Mouse (Mus musculus) liver, embryonic 11.5 days (tissue): ENCODE measurements around the gene Ugp2. TPM values are rescaled to one million over a fixed set of nuclear protein-coding genes. Genes with fewer than 3 reads are reported as not detected.

Experiments used
- ATAC-seq: fragments of 200-750 bp; cut with Nextera tagmentation; replicated peaks from 2 replicates; pipeline ENCODE4 v1.8.0; 2017; ENCODE audit warnings: moderate number of reproducible peaks, mild to moderate bottlenecking, moderate TSS enrichment, moderate library complexity; ENCODE audit not compliant: low FRiP score
- DNase-seq: peaks from one replicate; pipeline ENCODE4 v3.0.0-alpha.2; 2017; ENCODE audit warnings: low spot score
- H3K27ac ChIP-seq: fragments of 300-500 bp; sonication (generic); 2 replicates; pipeline ENCODE4 v1.5.1; 2014; ENCODE audit warnings: mild to moderate bottlenecking, low read depth, low read length, control low read depth
- H3K27me3 ChIP-seq: fragments of 300-500 bp; sonication (generic); replicated peaks from 2 replicates; pipeline ENCODE4 v1.6.1; 2014; ENCODE audit warnings: low read length, mixed read lengths; ENCODE audit not compliant: control insufficient read depth, insufficient read depth
- H3K36me3 ChIP-seq: fragments of 300-500 bp; sonication (generic); 2 replicates; pipeline ENCODE4 v1.6.1; 2014; ENCODE audit warnings: mild to moderate bottlenecking, low read length, moderate library complexity, mixed read lengths; ENCODE audit not compliant: control insufficient read depth, insufficient read depth
- H3K4me1 ChIP-seq: fragments of 300-500 bp; sonication (generic); replicated peaks from 2 replicates; pipeline ENCODE4 v1.6.1; 2014; ENCODE audit warnings: low read length, mixed read lengths; ENCODE audit not compliant: control insufficient read depth, insufficient read depth
- H3K4me2 ChIP-seq: fragments of 300-500 bp; sonication (generic); 2 replicates; pipeline ENCODE4 v1.6.1; 2014; ENCODE audit warnings: mild to moderate bottlenecking, control low read depth, moderate library complexity
- H3K4me3 ChIP-seq: fragments of 300-500 bp; sonication (generic); 2 replicates; pipeline ENCODE4 v1.5.1; 2014; ENCODE audit warnings: low read depth, low read length, control low read depth
- H3K9ac ChIP-seq: fragments of 300-500 bp; sonication (generic); 2 replicates; pipeline ENCODE4 v1.6.1; 2014; ENCODE audit warnings: low read depth, low read length, control low read depth
- H3K9me3 ChIP-seq: fragments of 300-500 bp; sonication (generic); 2 replicates; pipeline ENCODE4 v1.6.1; 2016; ENCODE audit warnings: low read length, inconsistent platforms, mixed read lengths; ENCODE audit not compliant: control insufficient read depth
- WGBS: fragments of 180-500 bp; shearing (Covaris S2); extraction: QIAGEN DNeasy Blood & Tissue Kit; methylation state at CpG from one replicate; pipeline ENCODE4 v1.1.7; 2014; 5-methylcytosine and 5-hydroxymethylcytosine counted together
- polyA plus RNA-seq: library from polyadenylated mRNA; unstranded; fragments of >200 nt; fragmentation: Nextera tagmentation; extraction: Ambion mirVana; gene quantifications from 2 replicates; pipeline ENCODE4 v1.2.1, GENCODE M21; 2014

The Ugp2 gene
- 41.6 and 42.8 TPM in 2 replicates for polyA plus RNA-seq

GRCm38 (mm10) chr11:21371122-21371806 lies at the start of gene Ugp2:
TSS of gene Ugp2 (minus strand) at chr11:21371201.
- Histone ChIP-seq H3K27ac (peak within 1 kb of the TSS; percentile 88), H3K4me2 (peak within 1 kb of the TSS; percentile 82), H3K4me3 (peak within 1 kb of the TSS; percentile 76), H3K36me3 (no peaks in the 10 kb centered on the region), H3K9ac (peak within 1 kb of the TSS; percentile 88), H3K4me1 (peaks cover 6% of the 10 kb centered on the region; the same call in 1 of the 2 replicates), H3K9me3 (no peaks in the 10 kb centered on the region), H3K27me3 (no peaks in the 10 kb centered on the region)
- 6% methylated on average over 38 of the region's 38 CpGs for WGBS
- DNase-seq, result peak; percentile 93
- peak; percentile 94 for ATAC-seq

DNA sequence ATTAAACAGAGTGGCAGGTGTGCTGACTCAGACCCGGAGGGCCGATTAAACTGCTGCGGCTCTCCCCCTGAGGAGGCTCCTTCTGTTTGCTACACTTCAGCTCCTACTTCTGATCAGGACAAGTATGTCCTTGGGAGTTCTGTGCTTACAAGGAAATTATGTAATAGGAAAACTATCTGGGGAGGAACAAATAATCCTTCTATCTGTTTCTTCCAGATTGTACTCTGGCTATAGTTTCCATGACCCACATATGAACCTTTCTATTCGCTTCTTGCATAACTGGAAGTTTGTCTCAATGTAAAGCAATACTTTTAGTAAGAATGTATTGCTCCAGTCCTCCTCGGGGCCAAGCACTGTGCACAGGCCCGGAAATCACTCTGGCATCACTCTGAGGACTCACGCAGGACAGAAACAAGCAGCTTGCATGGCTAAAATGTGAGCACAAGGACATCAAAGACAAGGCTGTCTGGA lies 43.9 kb upstream of the Ugp2 start:
- DNase-seq, result no peak
- Histone ChIP-seq H3K4me1 (peaks cover 2% of the 10 kb centered on the region; the same call in 1 of the 2 replicates), H3K4me3 (no peak overlapping the region), H3K36me3 (no peaks in the 10 kb centered on the region), H3K9me3 (no peaks in the 10 kb centered on the region), H3K27me3 (no peaks in the 10 kb centered on the region), H3K9ac (no peak overlapping the region), H3K27ac (no peak overlapping the region), H3K4me2 (no peak overlapping the region)
- 64% methylated on average over 7 of the region's 7 CpGs for WGBS
- ATAC-seq, result no peak

- H3K27me3 ChIP-seq, result no peaks in the 10 kb centered on the region
- H3K36me3 ChIP-seq, result no peaks in the 10 kb centered on the region
- H3K27ac ChIP-seq, result no peak overlapping the region
- WGBS, result 71% methylated on average over 4 of the region's 4 CpGs
- no peaks in the 10 kb centered on the region; the same call in 1 of the 2 replicates for H3K4me1 ChIP-seq
- no peaks in the 10 kb centered on the region for H3K9me3 ChIP-seq
- DNase-seq (no peak), ATAC-seq (no peak)
- no peak overlapping the region for H3K9ac ChIP-seq
- no peak overlapping the region for H3K4me2 ChIP-seq
- H3K4me3 ChIP-seq, result no peak overlapping the region
Measured at GRCm38 (mm10) chr11:21406668-21407067, 35.7 kb upstream of the Ugp2 start.

- H3K4me3 ChIP-seq, result no peak overlapping the region
- H3K27ac ChIP-seq, result no peak overlapping the region
- no peaks in the 10 kb centered on the region for H3K36me3 ChIP-seq
- no peaks in the 10 kb centered on the region; the same call in 1 of the 2 replicates for H3K4me1 ChIP-seq
- WGBS, result 78% methylated on average over 1 of the region's 1 CpGs
- no peaks in the 10 kb centered on the region for H3K9me3 ChIP-seq
- no peak overlapping the region for H3K9ac ChIP-seq
- no peak for ATAC-seq
- no peak overlapping the region for H3K4me2 ChIP-seq
- no peak for DNase-seq
- no peaks in the 10 kb centered on the region for H3K27me3 ChIP-seq
Measured at GRCm38 (mm10) chr11:21406141-21406540, 35.1 kb upstream of the Ugp2 start.

DNA sequence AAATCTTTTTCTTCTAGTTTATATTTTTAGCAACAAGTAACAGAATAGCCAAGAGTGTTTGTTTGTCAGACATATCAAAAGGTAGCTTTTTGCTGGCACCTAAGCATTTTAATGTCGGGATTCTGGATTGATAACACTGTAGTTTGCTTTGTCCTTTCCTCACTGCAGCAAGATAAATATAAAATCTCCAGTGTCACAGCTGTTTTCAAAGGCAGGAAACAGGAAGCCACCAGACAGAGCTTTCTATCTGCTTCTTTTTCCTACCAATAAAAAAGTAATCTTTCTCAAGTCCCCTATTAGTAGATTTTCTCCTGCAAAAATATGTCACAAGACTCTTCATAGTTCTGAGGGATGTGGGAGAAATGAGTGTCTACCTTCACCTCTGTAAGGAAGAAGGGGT lies 32.9 kb upstream of the Ugp2 start:
- H3K4me1 ChIP-seq, result no peaks in the 10 kb centered on the region; the same call in 1 of the 2 replicates
- H3K4me2 ChIP-seq, result no peak overlapping the region
- no peaks in the 10 kb centered on the region for H3K36me3 ChIP-seq
- DNase-seq (no peak), ATAC-seq (no peak)
- no peaks in the 10 kb centered on the region for H3K9me3 ChIP-seq
- no peaks in the 10 kb centered on the region for H3K27me3 ChIP-seq
- H3K4me3 ChIP-seq, result no peak overlapping the region
- 19% methylated on average over 1 of the region's 1 CpGs for WGBS
- H3K9ac ChIP-seq, result no peak overlapping the region
- no peak overlapping the region for H3K27ac ChIP-seq

DNA sequence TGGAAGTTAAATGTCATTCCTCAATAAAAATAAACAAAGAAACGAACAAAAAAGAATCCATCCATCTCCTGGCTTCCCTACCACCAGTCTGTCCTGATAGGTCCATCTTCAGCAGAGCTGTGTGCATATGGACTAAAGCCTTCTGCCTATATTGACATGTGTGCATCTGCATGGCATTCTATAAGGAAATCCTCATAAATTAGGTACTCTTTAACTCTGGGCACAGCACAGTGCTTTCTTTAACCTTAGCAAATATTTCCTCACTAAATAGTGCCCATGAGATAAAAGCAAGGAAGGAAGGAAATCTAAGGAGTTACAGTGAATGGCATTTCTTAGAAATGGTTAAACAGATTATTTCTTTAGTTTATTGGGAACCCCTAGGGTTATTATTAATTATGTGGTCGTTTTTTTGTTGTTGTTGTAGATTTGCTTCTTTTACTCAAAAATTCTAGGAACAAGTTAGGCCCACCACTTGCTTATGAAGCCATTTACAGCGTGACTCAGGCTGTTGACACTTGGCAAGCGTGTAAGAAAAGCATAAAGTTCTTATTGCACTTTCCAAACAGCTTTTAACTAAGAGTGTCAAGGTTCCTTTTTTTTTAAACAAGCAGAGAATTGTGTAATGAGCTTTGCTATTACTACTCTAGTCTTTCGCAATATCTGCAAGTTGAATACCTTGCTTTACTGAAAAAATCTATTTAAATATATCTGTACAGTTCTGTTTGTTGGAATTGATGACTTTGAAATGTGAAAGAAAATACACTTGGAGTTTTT lies 31.7 kb upstream of the Ugp2 start:
- ATAC-seq (no peak), DNase-seq (no peak)
- no peak overlapping the region for H3K27ac ChIP-seq
- WGBS, result 63% methylated on average over 5 of the region's 5 CpGs
- H3K9ac ChIP-seq, result no peak overlapping the region
- no peaks in the 10 kb centered on the region for H3K9me3 ChIP-seq
- H3K36me3 ChIP-seq, result no peaks in the 10 kb centered on the region
- H3K4me3 ChIP-seq, result no peak overlapping the region
- no peaks in the 10 kb centered on the region for H3K27me3 ChIP-seq
- H3K4me2 ChIP-seq, result no peak overlapping the region
- H3K4me1 ChIP-seq, result no peaks in the 10 kb centered on the region; the same call in 1 of the 2 replicates

- H3K27ac ChIP-seq, result no peak overlapping the region
- no peak overlapping the region for H3K9ac ChIP-seq
- ATAC-seq, result no peak
- no peaks in the 10 kb centered on the region for H3K36me3 ChIP-seq
- H3K4me1 ChIP-seq, result no peaks in the 10 kb centered on the region; the same call in 1 of the 2 replicates
- H3K4me2 ChIP-seq, result no peak overlapping the region
- no peak overlapping the region for H3K4me3 ChIP-seq
- no peaks in the 10 kb centered on the region for H3K27me3 ChIP-seq
- WGBS, result 73% methylated on average over 2 of the region's 2 CpGs
- no peak for DNase-seq
- no peaks in the 10 kb centered on the region for H3K9me3 ChIP-seq
Measured at GRCm38 (mm10) chr11:21401248-21401647, 30.2 kb upstream of the Ugp2 start.

DNA sequence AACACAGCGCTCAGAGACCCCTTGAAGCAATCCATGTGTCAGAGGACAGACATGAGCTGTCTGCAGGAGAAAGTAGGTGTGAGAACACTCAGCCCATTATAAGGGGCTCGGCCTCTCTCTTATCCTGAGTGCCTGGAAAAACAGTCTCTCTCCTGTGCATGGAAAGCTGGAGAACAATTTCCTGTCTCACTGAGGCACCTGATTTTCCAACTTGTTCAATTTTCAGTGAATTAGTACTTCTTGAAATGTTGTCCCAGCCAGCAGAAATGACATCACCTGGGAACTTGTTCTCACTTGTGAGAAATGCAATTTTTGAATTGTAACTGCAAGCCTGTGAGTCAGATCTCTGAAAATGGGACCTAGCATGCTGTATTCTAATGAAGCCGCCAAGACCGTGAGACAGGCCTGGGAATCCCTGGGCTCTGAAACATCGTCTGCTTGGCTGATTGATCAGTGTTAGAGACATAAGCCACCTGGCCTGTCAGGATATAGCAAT lies 28.2 kb upstream of the Ugp2 start:
- no peak overlapping the region for H3K9ac ChIP-seq
- no peaks in the 10 kb centered on the region for H3K27me3 ChIP-seq
- WGBS, result 56% methylated on average over 5 of the region's 5 CpGs
- DNase-seq, result no peak
- no peaks in the 10 kb centered on the region for H3K36me3 ChIP-seq
- no peaks in the 10 kb centered on the region; the same call in 1 of the 2 replicates for H3K4me1 ChIP-seq
- H3K9me3 ChIP-seq, result no peaks in the 10 kb centered on the region
- no peak overlapping the region for H3K27ac ChIP-seq
- no peak overlapping the region for H3K4me2 ChIP-seq
- no peak for ATAC-seq
- no peak overlapping the region for H3K4me3 ChIP-seq
